Mouse (Mus musculus): Measurements from ENCODE around the gene Susd1.

The Susd1 gene

DNA sequence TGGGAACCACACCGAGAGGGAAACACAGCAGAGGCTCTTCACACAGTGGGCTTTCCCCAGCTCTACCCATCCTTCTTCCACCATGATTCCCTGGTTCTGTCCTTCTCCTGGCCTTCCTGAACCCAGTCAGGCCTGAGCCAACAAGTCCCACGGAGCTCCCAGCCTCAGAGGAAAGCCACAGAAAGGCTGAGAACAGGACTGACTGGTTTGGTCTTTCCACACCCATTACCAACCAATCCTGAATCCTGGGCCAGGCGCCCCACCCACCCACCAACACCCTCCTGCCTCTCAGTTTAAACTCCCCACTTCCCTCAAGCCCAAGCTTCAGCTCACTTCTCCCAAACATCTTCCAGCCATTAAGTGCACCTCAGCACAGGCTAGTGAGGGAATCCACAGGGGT lies 4.4 kb downstream of the Susd1 start:
- no peak for DNase-seq (ENCODE audit: low read depth, low spot score)

- DNase-seq (ENCODE audit: low read depth, low spot score) = no peak
Measured at GRCm38 (mm10) chr4:59429128-59429527, 9.3 kb downstream of the Susd1 start.

DNA sequence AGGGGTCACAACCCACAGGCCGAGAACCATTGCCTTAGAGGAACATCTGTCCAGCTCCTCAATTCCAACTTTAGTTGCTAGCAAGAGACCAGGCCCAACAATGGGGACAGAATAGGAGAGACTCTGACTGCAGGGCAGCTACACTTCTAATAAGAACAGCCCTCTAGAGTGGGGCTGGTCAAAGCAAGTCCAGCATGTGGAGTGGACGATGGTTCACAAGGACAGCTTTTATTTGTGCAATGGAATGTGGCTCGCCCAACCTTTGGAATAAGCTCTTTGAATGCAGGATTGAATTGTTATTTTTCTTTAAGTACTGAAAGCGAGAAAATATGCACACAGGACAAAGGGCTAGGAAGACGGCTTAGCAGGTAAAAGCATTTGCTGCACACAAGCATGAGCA lies 12.0 kb downstream of the Susd1 start:
- no peak for DNase-seq (ENCODE audit: low read depth, low spot score)

- no peak for DNase-seq (ENCODE audit: low read depth, low spot score)
Measured at GRCm38 (mm10) chr4:59422808-59423207, 15.6 kb downstream of the Susd1 start.

GRCm38 (mm10) chr4:59422025-59422783 lies 16.2 kb downstream of the Susd1 start:
- no peak for DNase-seq (ENCODE audit: low read depth, low spot score)

GRCm38 (mm10) chr4:59421369-59421746 lies 17.1 kb downstream of the Susd1 start:
- DNase-seq (ENCODE audit: low read depth, low spot score) = no peak

GRCm38 (mm10) chr4:59420695-59421368 lies 17.6 kb downstream of the Susd1 start:
- DNase-seq (ENCODE audit: low read depth, low spot score) = no peak

- DNase-seq (ENCODE audit: low read depth, low spot score) = no peak
Measured at GRCm38 (mm10) chr4:59419211-59419610, 19.2 kb downstream of the Susd1 start.

GRCm38 (mm10) chr4:59413428-59413827 lies 25.0 kb downstream of the Susd1 start:
- DNase-seq (ENCODE audit: low read depth, low spot score) = no peak

DNA sequence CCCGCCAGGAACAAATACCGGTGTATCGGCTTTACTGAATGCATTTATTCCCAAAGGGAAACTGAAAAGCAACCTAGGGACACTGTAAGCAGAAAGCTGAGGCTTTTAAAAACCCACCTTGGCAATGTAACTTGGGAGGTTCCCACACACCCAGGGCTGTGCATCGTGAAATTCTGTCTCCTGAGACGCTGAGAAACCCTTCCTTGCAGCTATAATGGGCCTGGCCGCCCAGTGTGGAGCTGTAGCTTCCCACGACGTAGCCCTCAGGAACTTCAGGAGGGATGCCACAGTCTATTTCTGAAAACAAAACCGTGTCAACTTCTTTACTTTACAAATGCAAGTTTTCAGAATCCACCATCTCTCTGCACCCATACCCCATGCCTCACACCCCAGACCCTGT lies 27.3 kb downstream of the Susd1 start:
- DNase-seq (ENCODE audit: low read depth, low spot score) = no peak

DNA sequence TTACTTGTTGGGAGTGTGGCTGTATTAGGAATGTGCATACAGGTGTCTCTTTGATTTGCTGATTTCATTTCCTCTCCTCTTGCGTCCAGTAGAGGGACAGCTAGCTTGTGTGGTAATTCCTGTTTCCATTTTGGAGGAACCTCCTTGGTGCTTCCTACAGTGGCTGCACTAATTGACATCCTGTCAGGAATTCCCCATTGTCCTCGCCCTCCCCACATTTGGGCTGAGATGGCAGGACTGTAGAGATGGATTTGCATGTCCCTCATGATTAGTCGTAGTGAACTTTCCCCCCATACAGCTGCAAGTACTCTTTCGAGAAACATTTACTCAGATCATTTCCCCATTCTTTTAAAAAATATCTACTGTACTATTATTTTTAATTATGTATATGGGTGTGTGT lies 30.7 kb downstream of the Susd1 start:
- DNase-seq (ENCODE audit: low read depth, low spot score) = no peak

- DNase-seq (ENCODE audit: low read depth, low spot score) = no peak
Measured at GRCm38 (mm10) chr4:59404375-59404774, 34.1 kb downstream of the Susd1 start.

GRCm38 (mm10) chr4:59400931-59401330 lies 37.5 kb downstream of the Susd1 start:
- DNase-seq (ENCODE audit: low read depth, low spot score) = no peak

DNA sequence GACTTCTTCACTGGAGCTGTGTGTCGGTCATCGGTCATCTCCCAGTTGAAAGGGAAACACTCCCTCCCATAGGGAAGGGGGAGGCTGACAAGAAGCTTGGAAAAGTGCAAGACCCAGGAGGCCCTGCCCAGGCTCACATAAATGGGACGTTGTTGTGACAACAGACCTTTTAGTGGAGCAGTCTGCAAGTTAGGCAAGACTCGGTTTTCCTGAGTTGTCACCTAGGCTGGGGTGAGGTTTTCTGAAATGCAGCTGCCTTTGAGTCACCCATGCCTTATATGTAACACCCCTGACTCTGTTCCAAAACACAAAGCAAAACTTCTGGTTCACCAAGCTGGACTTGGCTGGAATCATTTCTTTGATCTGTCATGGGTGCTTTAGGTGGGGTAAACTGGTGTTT lies 39.1 kb downstream of the Susd1 start:
- peak; percentile 61 for DNase-seq (ENCODE audit: low read depth, low spot score)

GRCm38 (mm10) chr4:59395528-59395927 lies 42.9 kb downstream of the Susd1 start:
- DNase-seq (ENCODE audit: low read depth, low spot score) = no peak

- no peak for DNase-seq (ENCODE audit: low read depth, low spot score)
Measured at GRCm38 (mm10) chr4:59394155-59394554, 44.3 kb downstream of the Susd1 start.

GRCm38 (mm10) chr4:59388447-59389030 lies 49.9 kb downstream of the Susd1 start:
- no peak for DNase-seq (ENCODE audit: low read depth, low spot score)

DNA sequence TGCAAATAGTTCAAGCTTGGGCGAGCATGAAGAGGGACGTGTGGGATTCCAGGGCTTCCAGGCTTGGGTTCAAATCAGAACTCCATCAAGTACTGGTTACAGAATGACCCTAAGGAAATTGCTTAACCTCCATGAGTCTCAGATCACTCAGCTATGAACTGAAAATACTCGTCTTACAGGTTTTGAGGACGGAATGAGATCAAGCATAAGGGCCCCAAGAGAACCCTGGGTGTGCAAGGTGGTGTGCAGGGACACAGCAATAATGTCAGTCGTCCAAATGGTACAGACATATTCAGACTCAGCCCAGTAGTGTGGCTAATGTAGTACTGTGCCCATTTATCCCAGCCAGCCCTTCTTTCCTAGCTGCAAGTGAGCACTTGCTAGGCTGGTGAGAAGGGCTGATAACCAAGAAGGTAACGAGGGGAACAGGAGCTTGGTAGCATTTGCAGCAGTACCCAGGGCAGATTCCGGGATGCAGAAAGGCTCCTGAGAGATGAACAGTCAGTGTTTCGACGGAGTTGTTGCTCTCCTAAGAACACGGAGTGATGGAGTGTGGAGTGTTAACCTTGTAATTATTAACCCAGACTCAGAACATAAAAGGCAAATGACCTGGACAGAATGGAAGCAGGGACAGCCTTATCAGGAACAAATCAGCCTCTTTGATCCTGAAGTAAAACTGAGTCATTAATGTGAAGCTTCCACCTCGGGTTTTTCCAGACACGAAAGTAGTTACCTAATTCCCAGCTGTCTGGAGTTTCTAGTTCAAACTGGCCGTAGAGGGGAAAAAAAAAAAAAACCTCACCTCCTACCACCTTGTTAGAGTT lies 50.8 kb downstream of the Susd1 start:
- no peak for DNase-seq (ENCODE audit: low read depth, low spot score)

DNA sequence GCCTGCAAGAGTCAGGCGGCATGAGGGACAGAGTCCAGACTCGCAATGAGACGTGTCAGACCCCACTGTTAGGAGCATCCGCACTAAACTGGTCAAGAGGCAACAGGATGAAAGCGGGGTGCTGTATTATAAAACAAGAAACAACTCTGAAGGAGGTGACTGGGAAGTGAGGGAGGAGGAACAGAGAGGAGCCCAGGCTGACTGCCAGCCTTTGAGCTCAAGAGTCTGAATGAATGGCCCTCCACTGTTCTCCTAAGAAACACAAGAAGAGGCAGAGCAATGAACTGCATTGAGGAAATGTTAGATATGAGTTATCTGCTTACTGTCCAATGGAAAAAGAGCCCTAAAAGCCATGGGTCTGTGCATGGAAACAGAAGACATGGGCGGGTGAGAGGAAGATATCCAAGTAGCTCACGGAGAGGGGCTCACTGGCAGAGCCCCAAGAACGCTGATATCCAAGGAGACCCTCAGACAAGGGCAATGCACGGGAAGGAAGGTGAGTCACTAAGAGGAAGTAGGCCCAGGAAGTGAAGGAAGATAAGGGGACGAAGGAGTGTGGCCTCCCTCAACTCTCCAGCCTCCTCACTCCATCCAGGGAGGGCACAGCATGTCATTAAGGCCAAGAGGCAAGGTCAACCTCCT lies 53.1 kb downstream of the Susd1 start:
- DNase-seq (ENCODE audit: low read depth, low spot score) = no peak

DNA sequence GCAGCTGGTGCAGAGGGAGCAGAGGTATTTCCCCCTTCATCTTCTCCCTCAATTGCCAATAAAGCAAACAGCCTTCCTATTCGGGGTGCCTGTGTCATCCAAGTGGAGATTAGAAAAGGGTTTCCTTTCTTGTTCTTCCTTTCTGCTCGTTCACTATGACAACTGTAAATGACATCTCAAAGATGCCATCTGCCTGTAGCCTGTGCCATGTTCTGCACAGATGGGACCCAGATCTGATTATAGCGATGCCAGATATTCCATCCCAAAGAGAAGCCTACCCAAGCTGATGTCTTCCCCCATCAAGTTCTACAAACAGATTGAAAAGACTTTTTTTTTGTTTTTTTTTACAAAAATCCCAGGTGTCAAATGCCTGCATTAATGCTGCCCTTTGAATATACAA lies 54.6 kb downstream of the Susd1 start:
- DNase-seq (ENCODE audit: low read depth, low spot score) = no peak

DNA sequence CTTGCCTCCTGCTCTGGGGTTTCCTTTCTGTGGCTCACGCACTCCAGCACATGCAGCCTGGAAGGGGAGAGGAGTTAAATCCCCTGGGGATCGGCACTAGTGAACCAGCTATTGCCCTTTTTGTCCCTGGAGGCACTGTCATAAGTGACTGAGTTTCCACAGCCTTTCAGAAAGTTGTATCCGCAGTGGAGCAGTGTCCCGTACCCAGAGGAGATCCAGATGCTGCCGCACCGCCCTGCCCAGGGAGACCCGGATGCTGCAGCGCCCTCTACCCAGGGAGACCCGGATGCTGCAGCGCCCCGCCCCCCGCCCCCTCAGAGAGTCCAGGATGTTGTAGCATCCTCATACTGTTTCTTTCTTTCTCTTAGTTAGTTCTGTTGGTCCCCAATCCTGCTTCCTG lies 56.3 kb downstream of the Susd1 start:
- DNase-seq (ENCODE audit: low read depth, low spot score) = no peak

Data from 3T3-L1 (cell line).